Mouse (Mus musculus): ENCODE data around the gene Miga1. TPM values are rescaled to one million over a fixed set of nuclear protein-coding genes. Genes with fewer than 3 reads are reported as not detected.

The Miga1 gene
- total RNA-seq (2023), result 31.4 TPM

GRCm38 (mm10) chr3:152339862-152340557 lies at the start of gene Miga1:
Gene Miga1, minus strand, starts transcription at chr3:152340407.

GRCm38 (mm10) chr3:152345732-152346632 lies 5.8 kb upstream of the Miga1 start, which contains the start of gene Usp33:
Gene Usp33, plus strand, starts transcription at chr3:152346478.

GRCm38 (mm10) chr3:152266036-152266421 lies 74.2 kb downstream of the Miga1 start, which contains the start of gene Nexn:
Gene Nexn, minus strand, starts transcription at chr3:152266350.

Other genes with a start within 250 kb of the Miga1 start
- gene Gipc2, start 174.2 kb downstream of the Miga1 start, total RNA-seq (2023), result 0.52 TPM
- gene Dnajb4, start 130.1 kb downstream of the Miga1 start, total RNA-seq (2023), result 54.6 TPM
- 238 TPM for gene Fubp1, start 130.0 kb downstream of the Miga1 start, total RNA-seq (2023)
- gene Nexn, start 74.1 kb downstream of the Miga1 start, total RNA-seq (2023), result not detected
- 59.3 TPM for gene Usp33, start 6.1 kb upstream of the Miga1 start, total RNA-seq (2023)
- gene Zzz3, start 55.1 kb upstream of the Miga1 start, total RNA-seq (2023), result 68.2 TPM